In the genomic region with DNA sequence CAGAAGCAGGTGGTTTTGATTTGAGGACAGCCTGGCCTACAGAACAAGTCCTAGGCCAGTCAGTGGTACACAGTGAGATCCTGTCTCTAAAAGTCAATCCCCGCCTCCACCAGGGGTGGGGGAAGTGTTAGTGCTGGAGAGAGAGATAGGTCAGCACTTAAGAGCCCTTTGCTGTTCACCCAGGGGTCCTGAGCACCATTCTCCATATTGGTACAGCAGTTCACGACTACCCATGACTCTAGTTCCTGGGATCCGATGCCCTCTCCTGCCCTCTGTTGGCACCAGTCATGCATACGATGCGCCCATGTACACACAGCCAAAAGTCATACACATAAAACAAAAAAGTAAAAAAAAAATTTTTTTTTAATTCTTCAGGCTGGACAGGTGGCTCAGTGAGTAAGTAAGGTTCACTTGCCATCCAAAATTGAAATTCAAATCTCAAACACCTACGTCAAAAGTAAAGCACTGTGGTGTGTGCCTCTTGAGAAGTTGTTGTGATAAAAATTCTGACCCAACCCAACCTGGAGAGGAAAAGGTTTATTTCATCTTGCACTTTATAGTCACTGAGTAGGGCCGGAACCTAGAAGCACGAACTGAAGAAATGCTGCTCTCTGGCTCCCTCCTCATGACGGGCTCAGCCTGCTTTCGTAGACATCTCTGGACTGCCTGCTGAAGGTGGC, we compare ENCODE assay signal across 30 mouse cellular contexts. TPM values are rescaled to one million over a fixed set of nuclear protein-coding genes. Genes with fewer than 3 reads are reported as not detected.
DNase-seq lines count a peak whose midpoint lies in the region; ATAC-seq and TF ChIP-seq lines count a peak whose summit lies in the region.
"Had no signal": no experiment of that assay in that cellular context is flagged by ENCODE, and none has a peak within 500 bp of the region (broad histone marks: within the 10 kb centered on the region; RNA-seq: fewer than 3 reads in every experiment).

No protein-coding gene starts in this region.

- no peak overlapping the region for H3K4me2 ChIP-seq in kidney, embryonic 15.5 days
- H3K4me2 ChIP-seq: embryonic facial prominence, embryonic 13.5 days; heart, embryonic 12.5 days; midbrain, embryonic 11.5 days; neural tube, embryonic 15.5 days had no signal

- peak overlapping the region; percentile 72 for H3K27ac ChIP-seq in thymus, adult 2 months (ENCODE audit: control insufficient read depth, insufficient read depth, low read length)
- H3K27ac ChIP-seq in kidney, embryonic 15.5 days: no peak overlapping the region
- H3K27ac ChIP-seq: embryonic facial prominence, embryonic 13.5 days; hindbrain, postnatal 0 days; layer of hippocampus, adult 2 months; neural tube, embryonic 15.5 days had no signal

- TF ChIP-seq CTCF in thymus, adult 2 months (IDR thresholded peaks at IDR 0.05; ENCODE audit: borderline replicate concordance, control insufficient read depth, extremely low read depth, insufficient read depth, low read length, poor library complexity): no peak

- H3K4me1 ChIP-seq in thymus, adult 2 months (replicated peaks; ENCODE audit: control insufficient read depth, insufficient read depth, low read length): peaks cover 65% of the 10 kb centered on the region
- H3K4me1 ChIP-seq in kidney, embryonic 15.5 days: 0 out of 2 replicates have a peak, but pooled peaks cover 2% of the 10 kb centered on the region
- H3K4me1 ChIP-seq: embryonic facial prominence, embryonic 13.5 days; heart, embryonic 12.5 days; neural tube, embryonic 15.5 days had no signal

- DNase-seq in thymus, adult 2 months: no peak
- no peak for DNase-seq in thymus, postnatal 10 days (ENCODE audit: low spot score in 2 of 2)
- peak; percentile 37 to 51 for DNase-seq in CD8-positive naive resting alpha-beta T cell, adult 2 months (ENCODE audit: low read depth in 2 of 2, low spot score in 2 of 2)
- DNase-seq in T-cell, adult 2 months (ENCODE audit: low spot score): peak; percentile 66
- DNase-seq in naive thymus-derived CD4-positive, alpha-beta T cell, adult 2 months (ENCODE audit: low read depth): peak; percentile 85
- DNase-seq in right cerebral cortex, postnatal 14 days: no peak
- DNase-seq in embryo, embryonic 10.5 days (ENCODE audit: low spot score): no peak
- DNase-seq: cerebellum, adult 11-12 months; cerebellum, postnatal 10 days; gastrocnemius, postnatal 10 days; heart, adult 11 months; heart, postnatal 14 days; kidney, adult 18-20 months; kidney, postnatal 14 days; lung, adult 18-20 months; lung, postnatal 14 days; right cerebral cortex, adult 18-20 months had no signal

- H3K9ac ChIP-seq in kidney, embryonic 15.5 days: no peak overlapping the region
- H3K9ac ChIP-seq: embryonic facial prominence, embryonic 13.5 days; heart, embryonic 12.5 days; neural tube, embryonic 15.5 days had no signal

- ATAC-seq in kidney, embryonic 15.5 days (replicated peaks; ENCODE audit: low FRiP score): no peak
- ATAC-seq: forebrain, embryonic 16.5 days; hindbrain, postnatal 0 days had no signal

- WGBS in thymus, adult 2 months: 85% methylated on average over 10 of the region's 10 CpGs
- whole genome bisulfite sequencing in kidney, embryonic 15.5 days: 85% methylated on average over 10 of the region's 10 CpGs

- H3K9me3 ChIP-seq in kidney, embryonic 15.5 days (replicated peaks): no peaks in the 10 kb centered on the region
- H3K9me3 ChIP-seq: embryonic facial prominence, embryonic 13.5 days; heart, embryonic 12.5 days; neural tube, embryonic 15.5 days had no signal

- no peaks in the 10 kb centered on the region for H3K36me3 ChIP-seq in thymus, adult 2 months (ENCODE audit: control insufficient read depth, insufficient read depth, low read length)
- no peaks in the 10 kb centered on the region for H3K36me3 ChIP-seq in kidney, embryonic 15.5 days
- H3K36me3 ChIP-seq: embryonic facial prominence, embryonic 13.5 days; heart, embryonic 12.5 days; neural tube, embryonic 15.5 days had no signal

- no peaks in the 10 kb centered on the region for H3K27me3 ChIP-seq in thymus, adult 2 months (ENCODE audit: control insufficient read depth, insufficient read depth, low read length)
- no peaks in the 10 kb centered on the region for H3K27me3 ChIP-seq in kidney, embryonic 15.5 days
- H3K27me3 ChIP-seq: embryonic facial prominence, embryonic 13.5 days; neural tube, embryonic 15.5 days had no signal

- TF ChIP-seq POLR2A in thymus, adult 2 months (IDR thresholded peaks at IDR 0.05; ENCODE audit: control insufficient read depth, extremely low read depth, insufficient read depth, low read length, poor library complexity): no peak

- no peak overlapping the region for H3K4me3 ChIP-seq in thymus, adult 2 months (ENCODE audit: control insufficient read depth, insufficient read depth, low read length)
- no peak overlapping the region for H3K4me3 ChIP-seq in kidney, embryonic 15.5 days (replicated peaks)
- H3K4me3 ChIP-seq: embryonic facial prominence, embryonic 13.5 days; heart, embryonic 12.5 days; layer of hippocampus, adult 2 months; neural tube, embryonic 15.5 days had no signal

RNA-seq across cellular contexts. Expression of a gene that starts 28.1 kb away (rescaled TPM):
- 0.38 and 0.43 TPM in 2 replicates for polyA plus RNA-seq in thymus, adult 2 months (2012; rRNA removed)
- polyA plus RNA-seq in kidney, embryonic 15.5 days (2015; fragmentation: Nextera tagmentation; extraction: Ambion mirVana): not detected in 2 replicates
- polyA plus RNA-seq: embryonic facial prominence, embryonic 13.5 days; forebrain, embryonic 16.5 days; heart, embryonic 12.5 days; hindbrain, embryonic 11.5 days; hindbrain, postnatal 0 days; limb, embryonic 11.5 days; liver, adult 2 months; midbrain, embryonic 11.5 days; midbrain, postnatal 0 days; neural tube, embryonic 15.5 days; small intestine, adult 2 months had no signal

RNA-seq across cellular contexts. Expression of a gene that starts 44.3 kb away (rescaled TPM):
- 161 and 179 TPM in 2 replicates for polyA plus RNA-seq in thymus, adult 2 months (2012; rRNA removed)
- polyA plus RNA-seq in kidney, embryonic 15.5 days (2015; fragmentation: Nextera tagmentation; extraction: Ambion mirVana): 180 and 192 TPM in 2 replicates

Comparison
In these comparisons a context has a peak if more than half of its experiments do, and no peak if none do; other contexts are left out.
1. DNase-seq: peak in CD8-positive naive resting alpha-beta T cell, adult 2 months (2 of 2), T-cell, adult 2 months (single experiment) and naive thymus-derived CD4-positive, alpha-beta T cell, adult 2 months (single experiment); none in thymus, adult 2 months (single experiment), thymus, postnatal 10 days (0 of 2), right cerebral cortex, postnatal 14 days (single experiment) and embryo, embryonic 10.5 days (single experiment).